Mouse (Mus musculus) gonadal fat pad, adult 2 months (tissue): ENCODE measurements around the gene Fcgrt. TPM values are rescaled to one million over a fixed set of nuclear protein-coding genes. Genes with fewer than 3 reads are reported as not detected.
"Not testable (repeated sequence)": the region's sequence is repeated elsewhere in the genome, so short reads cannot be mapped to it uniquely, and the experiment has no call there.

Source experiments
- DNase-seq: peaks from one replicate; pipeline ENCODE4 v3.0.0-alpha.2; 2012; ENCODE audit warnings: low read depth
- polyA plus RNA-seq: library from polyadenylated mRNA; depleted of rRNA; stranded (reverse); fragments of >200 nt; gene quantifications from 2 replicates; pipeline ENCODE4 v1.2.3, GENCODE M21; 2012

The Fcgrt gene
- polyA plus RNA-seq, 1 experiment = 158 TPM

- DNase-seq = not testable (repeated sequence)
Measured at GRCm38 (mm10) chr7:45110089-45110488, 6.4 kb upstream of the Fcgrt start.

- DNase-seq = no peak
Measured at GRCm38 (mm10) chr7:45107052-45107645, 3.5 kb upstream of the Fcgrt start.

GRCm38 (mm10) chr7:45106441-45106840 lies 2.8 kb upstream of the Fcgrt start:
- no peak for DNase-seq

- no peak for DNase-seq
Measured at GRCm38 (mm10) chr7:45105491-45105890, 1.8 kb upstream of the Fcgrt start.

GRCm38 (mm10) chr7:45104941-45105340 lies 1.3 kb upstream of the Fcgrt start:
- no peak for DNase-seq

- DNase-seq = no peak
Measured at GRCm38 (mm10) chr7:45102940-45103585, 588 bp downstream of the Fcgrt start.

- no peak for DNase-seq
Measured at GRCm38 (mm10) chr7:45102441-45102840, 1.2 kb downstream of the Fcgrt start.

- DNase-seq = no peak
Measured at GRCm38 (mm10) chr7:45100046-45100445, 3.6 kb downstream of the Fcgrt start.

GRCm38 (mm10) chr7:45098541-45099240 lies 5.0 kb downstream of the Fcgrt start:
- no peak for DNase-seq

- DNase-seq = no peak
Measured at GRCm38 (mm10) chr7:45097479-45097878, 6.2 kb downstream of the Fcgrt start.

- DNase-seq = not testable (repeated sequence)
Measured at GRCm38 (mm10) chr7:45095965-45096364, 7.7 kb downstream of the Fcgrt start.

- no peak for DNase-seq
Measured at GRCm38 (mm10) chr7:45095367-45095766, 8.3 kb downstream of the Fcgrt start.

GRCm38 (mm10) chr7:45094121-45094520 lies 9.5 kb downstream of the Fcgrt start:
- DNase-seq = no peak

GRCm38 (mm10) chr7:45093516-45093905 lies 10.1 kb downstream of the Fcgrt start:
- no peak for DNase-seq

- no peak for DNase-seq
Measured at GRCm38 (mm10) chr7:45092828-45093515, 10.7 kb downstream of the Fcgrt start.

GRCm38 (mm10) chr7:45092048-45092447 lies 11.6 kb downstream of the Fcgrt start, which contains the start of gene Rcn3:
Rcn3 (minus strand) TSS chr7:45092221.
- no peak for DNase-seq

GRCm38 (mm10) chr7:45091001-45091990 lies 12.4 kb downstream of the Fcgrt start:
- no peak for DNase-seq

GRCm38 (mm10) chr7:45090251-45090977 lies 13.2 kb downstream of the Fcgrt start:
- DNase-seq = no peak

- DNase-seq = no peak
Measured at GRCm38 (mm10) chr7:45088597-45088996, 15.1 kb downstream of the Fcgrt start.

- DNase-seq = no peak
Measured at GRCm38 (mm10) chr7:45086084-45086483, 17.6 kb downstream of the Fcgrt start.
